Mouse (Mus musculus): Measurements from ENCODE around the gene Ldhd. TPM values are rescaled to one million over a fixed set of nuclear protein-coding genes. Genes with fewer than 3 reads are reported as not detected.

Gene Ldhd
- polyA plus RNA-seq, 1 experiment from 2014 or later = 0.44 TPM

DNA sequence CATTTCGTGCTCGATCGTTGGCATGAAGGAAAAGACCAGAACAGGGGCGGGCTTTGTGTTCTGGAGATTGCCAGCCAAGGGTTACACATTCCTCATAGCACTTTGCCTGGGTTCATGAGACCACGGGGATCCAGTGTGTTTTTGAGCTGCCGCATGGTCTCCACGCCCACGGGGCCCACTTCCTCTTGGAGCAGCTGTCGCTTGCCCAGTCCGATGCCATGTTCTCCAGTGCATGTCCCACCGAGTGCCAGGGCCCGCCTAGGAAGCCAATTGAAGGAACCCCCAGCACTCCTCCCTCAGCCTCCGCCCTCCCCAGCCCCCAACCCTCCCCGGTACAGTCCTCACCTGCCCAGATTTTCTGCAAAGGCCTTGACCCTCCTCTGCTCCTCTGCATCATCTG lies 3.2 kb downstream of the Ldhd start:
- 92% methylated on average over 14 of the region's 14 CpGs for WGBS
- no peak for ATAC-seq (ENCODE audit: insufficient number of reproducible peaks, insufficient read depth, low FRiP score, low TSS enrichment, low read depth)
- Histone ChIP-seq H3K4me2 (no peak overlapping the region), H3K27ac (no peak overlapping the region), H3K4me1 (peaks cover 5% of the 10 kb centered on the region), H3K27me3 (no peaks in the 10 kb centered on the region), H3K9ac (no peak overlapping the region), H3K36me3 (peaks cover 47% of the 10 kb centered on the region), H3K4me3 (no peak overlapping the region), H3K9me3 (no peaks in the 10 kb centered on the region)

DNA sequence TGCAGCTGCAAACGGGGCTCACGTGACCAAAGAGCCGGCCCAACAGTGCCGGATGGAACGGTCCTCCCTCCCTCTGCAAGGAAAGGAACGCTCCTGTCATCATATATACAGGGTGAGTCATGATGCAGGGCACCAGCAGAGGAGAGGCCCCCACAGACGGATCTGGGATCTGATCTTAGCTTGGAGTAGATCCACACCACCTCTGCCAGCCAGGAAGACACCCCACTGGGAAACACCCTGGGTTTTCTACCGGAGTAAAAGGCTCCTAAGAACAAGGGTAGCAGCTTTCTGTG lies 3.7 kb downstream of the Ldhd start:
- Histone ChIP-seq H3K4me2 (no peak overlapping the region), H3K27ac (no peak overlapping the region), H3K9me3 (no peaks in the 10 kb centered on the region), H3K4me1 (peaks cover 5% of the 10 kb centered on the region), H3K36me3 (peaks cover 51% of the 10 kb centered on the region), H3K27me3 (no peaks in the 10 kb centered on the region), H3K9ac (no peak overlapping the region), H3K4me3 (no peak overlapping the region)
- ATAC-seq (ENCODE audit: insufficient number of reproducible peaks, insufficient read depth, low FRiP score, low TSS enrichment, low read depth) = no peak
- WGBS = 81% methylated on average over 8 of the region's 8 CpGs

DNA sequence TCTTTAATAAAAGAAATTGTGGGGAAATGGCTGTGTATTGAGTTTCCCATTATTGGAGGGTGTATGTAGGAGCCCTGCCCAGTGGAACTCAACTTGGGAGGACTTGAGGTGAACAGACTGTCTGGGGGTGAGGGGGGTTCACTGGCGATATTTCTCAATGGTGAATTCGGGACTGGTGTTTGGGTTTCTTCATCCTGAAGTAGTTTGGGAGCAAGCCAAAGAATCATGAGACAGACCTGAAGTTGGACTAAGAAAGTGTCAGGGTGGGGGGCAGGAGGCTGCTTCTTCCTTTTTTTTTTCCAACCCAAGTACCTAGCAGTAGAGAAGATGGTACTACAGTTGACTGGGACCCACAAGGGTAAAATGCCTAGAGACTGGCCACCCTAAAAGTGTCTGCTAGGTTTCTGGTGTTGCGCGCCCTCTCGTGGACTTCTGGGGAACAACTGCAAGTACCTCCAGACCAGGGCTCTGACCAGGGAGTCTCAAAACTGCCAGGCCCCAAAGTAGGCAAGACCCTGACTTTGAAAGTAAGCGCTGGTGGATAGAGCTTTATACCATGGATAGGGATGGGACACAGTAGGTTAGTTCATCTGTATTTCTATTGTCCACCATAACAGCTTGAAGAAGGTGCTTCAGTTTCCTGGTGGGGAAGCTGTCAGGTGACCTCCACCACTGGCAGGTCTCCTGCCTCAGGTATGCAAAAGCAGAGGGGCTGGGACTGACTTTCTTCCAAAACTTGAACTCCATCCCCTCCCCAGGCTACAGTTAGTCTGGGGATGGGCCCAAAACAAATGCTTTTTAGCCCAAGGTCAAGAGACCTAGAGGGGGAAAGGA lies 4.3 kb downstream of the Ldhd start:
- 36% methylated on average over 6 of the region's 6 CpGs for WGBS
- Histone ChIP-seq H3K4me3 (no peak overlapping the region), H3K27ac (no peak overlapping the region), H3K27me3 (no peaks in the 10 kb centered on the region), H3K4me1 (peaks cover 5% of the 10 kb centered on the region), H3K9ac (no peak overlapping the region), H3K9me3 (no peaks in the 10 kb centered on the region), H3K36me3 (peaks cover 57% of the 10 kb centered on the region), H3K4me2 (no peak overlapping the region)
- ATAC-seq (ENCODE audit: insufficient number of reproducible peaks, insufficient read depth, low FRiP score, low TSS enrichment, low read depth) = no peak

DNA sequence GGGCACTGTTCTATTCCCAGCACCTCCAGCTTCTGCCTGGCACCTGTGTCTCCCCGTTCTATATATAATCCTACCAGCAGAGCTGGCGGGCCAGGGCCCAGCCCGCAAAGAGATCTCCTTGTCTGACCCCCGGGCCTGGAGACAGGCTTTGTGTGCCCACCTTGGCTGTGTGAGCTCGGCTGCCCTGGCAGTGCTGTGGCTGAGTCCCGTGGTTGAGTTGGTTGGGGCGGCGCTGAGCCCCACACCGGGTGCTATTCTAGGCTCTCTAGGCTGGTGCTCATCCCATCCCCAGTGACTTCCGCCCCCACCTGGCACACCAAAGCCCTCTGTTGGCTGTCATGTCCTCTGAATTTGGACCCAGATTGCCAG lies 5.3 kb downstream of the Ldhd start:
- Histone ChIP-seq H3K9ac (no peak overlapping the region), H3K9me3 (no peaks in the 10 kb centered on the region), H3K4me3 (no peak overlapping the region), H3K4me2 (no peak overlapping the region), H3K27me3 (no peaks in the 10 kb centered on the region), H3K27ac (no peak overlapping the region), H3K4me1 (peaks cover 2% of the 10 kb centered on the region), H3K36me3 (peaks cover 60% of the 10 kb centered on the region)
- WGBS = 94% methylated on average over 10 of the region's 10 CpGs
- ATAC-seq (ENCODE audit: insufficient number of reproducible peaks, insufficient read depth, low FRiP score, low TSS enrichment, low read depth) = no peak

DNA sequence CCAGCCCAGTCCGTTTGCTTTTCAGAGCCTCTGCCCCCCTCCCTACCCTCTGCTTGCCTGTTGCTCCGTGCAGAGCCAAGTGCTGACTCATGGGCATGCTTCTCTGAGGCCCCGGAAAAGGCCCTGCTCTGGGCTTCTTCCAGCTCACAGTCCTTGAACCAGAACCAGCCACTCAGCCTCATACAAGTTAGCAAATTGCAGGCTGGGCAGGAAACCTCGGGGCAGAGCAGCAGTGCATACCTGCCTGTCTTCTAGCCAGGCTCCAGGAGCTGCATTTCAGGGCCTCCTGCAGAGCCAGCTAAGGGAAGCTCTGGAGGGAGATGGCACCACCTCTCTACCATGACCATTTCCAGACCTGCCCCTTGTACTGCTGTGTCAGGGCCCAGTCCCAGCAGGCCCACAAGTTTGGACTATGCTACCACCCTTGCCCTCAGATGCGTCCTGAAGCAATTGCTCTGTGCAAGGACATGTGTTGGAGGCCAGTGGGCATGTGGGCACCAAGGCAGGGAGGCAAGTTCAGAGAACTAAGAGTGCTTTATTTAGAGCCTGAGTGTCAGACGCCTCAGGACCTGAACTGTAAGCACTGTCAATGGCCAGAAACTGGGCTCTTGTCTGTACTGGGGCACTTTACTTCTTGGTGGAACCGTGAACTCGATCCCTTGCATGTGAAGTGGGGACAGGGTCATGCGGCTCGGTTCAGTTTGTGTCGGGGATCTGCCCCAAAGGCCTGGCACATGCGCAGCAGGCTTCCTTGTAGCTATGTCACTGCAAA lies 5.9 kb downstream of the Ldhd start:
- H3K36me3 ChIP-seq = peaks cover 65% of the 10 kb centered on the region
- WGBS = 79% methylated on average over 12 of the region's 12 CpGs

DNA sequence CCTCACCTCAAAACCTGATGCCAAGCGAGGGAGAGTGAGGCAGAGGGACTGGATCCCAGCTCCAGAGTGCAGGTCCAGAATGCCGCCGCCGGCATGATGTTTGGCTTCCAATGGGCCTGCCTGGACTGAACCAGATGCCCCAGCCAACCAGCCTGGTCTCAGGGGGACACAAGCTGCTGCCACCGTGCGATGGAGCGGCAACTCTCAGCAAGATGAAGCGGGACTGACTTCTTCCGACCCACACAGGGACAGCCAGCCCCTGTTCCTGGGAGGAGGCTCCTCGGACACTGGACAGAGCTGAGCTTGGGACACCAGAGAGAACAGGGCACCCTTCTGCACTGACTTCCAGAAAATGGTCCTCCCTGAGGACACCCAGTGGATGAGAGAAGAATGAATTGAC lies 7.6 kb downstream of the Ldhd start:
- no peak for ATAC-seq (ENCODE audit: insufficient number of reproducible peaks, insufficient read depth, low FRiP score, low TSS enrichment, low read depth)
- peaks cover 61% of the 10 kb centered on the region for H3K36me3 ChIP-seq
- H3K27ac ChIP-seq = no peak overlapping the region
- H3K4me2 ChIP-seq = no peak overlapping the region
- H3K27me3 ChIP-seq = no peaks in the 10 kb centered on the region
- no peak overlapping the region for H3K4me3 ChIP-seq
- no peaks in the 10 kb centered on the region for H3K9me3 ChIP-seq
- WGBS = 89% methylated on average over 10 of the region's 10 CpGs
- 0 out of 2 replicates have a peak, but pooled peaks cover 6% of the 10 kb centered on the region for H3K4me1 ChIP-seq
- no peak overlapping the region for H3K9ac ChIP-seq

More for the DNA sequence above, 5.9 kb downstream of the Ldhd start:
- no peak for ATAC-seq (ENCODE audit: insufficient number of reproducible peaks, insufficient read depth, low FRiP score, low TSS enrichment, low read depth)
- no peak overlapping the region for H3K4me2 ChIP-seq
- H3K27ac ChIP-seq = no peak overlapping the region
- 0 out of 2 replicates have a peak, but pooled peaks cover 1% of the 10 kb centered on the region for H3K4me1 ChIP-seq
- H3K9me3 ChIP-seq = no peaks in the 10 kb centered on the region
- H3K4me3 ChIP-seq = no peak overlapping the region
- H3K9ac ChIP-seq = no peak overlapping the region
- no peaks in the 10 kb centered on the region for H3K27me3 ChIP-seq

DNA sequence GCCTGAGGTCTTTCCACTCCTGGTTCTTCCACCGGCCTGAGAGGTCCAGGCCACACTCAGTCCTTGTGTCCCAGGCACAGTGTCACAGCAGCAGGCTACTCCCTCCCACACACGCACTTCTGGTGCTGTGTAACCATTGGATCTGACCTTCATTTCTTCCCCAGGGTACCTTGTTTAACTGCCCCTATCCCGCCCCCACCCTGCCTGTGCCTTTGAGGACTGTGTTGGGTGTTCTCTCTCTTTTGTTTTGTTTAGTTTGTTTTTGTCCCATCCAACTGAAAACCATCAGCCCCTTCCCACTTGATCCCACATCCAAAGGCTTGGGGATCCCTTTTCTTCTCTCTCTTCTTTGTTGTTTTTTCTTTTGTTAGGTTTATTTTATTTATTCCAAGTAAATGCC lies 8.1 kb downstream of the Ldhd start:
- Histone ChIP-seq H3K4me2 (no peak overlapping the region), H3K4me3 (no peak overlapping the region), H3K27ac (no peak overlapping the region), H3K27me3 (no peaks in the 10 kb centered on the region), H3K9me3 (no peaks in the 10 kb centered on the region), H3K9ac (no peak overlapping the region), H3K4me1 (0 out of 2 replicates have a peak, but pooled peaks cover 6% of the 10 kb centered on the region), H3K36me3 (peaks cover 57% of the 10 kb centered on the region)
- 78% methylated on average over 3 of the region's 3 CpGs for WGBS
- no peak for ATAC-seq (ENCODE audit: insufficient number of reproducible peaks, insufficient read depth, low FRiP score, low TSS enrichment, low read depth)

DNA sequence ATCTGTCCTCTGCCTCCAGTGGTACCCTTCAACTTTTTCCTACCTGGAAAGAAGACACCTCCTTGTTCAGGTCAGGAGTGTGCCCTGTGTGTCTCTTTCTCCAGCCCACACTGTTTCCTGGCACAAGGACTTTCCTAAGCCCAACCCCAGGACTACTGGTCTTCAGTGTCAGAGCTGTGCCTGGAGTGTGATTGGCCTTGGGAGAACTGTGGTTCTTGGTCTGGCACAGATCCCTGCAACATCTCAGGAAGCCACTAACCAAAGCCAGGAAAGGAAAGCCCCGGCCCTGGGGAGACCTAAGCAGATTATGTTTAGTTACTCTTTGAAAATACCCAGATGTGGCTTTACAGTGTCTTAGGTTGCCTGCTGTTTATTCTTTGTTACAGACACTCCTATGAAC lies 10.2 kb downstream of the Ldhd start:
- peaks cover 50% of the 10 kb centered on the region for H3K36me3 ChIP-seq
- 0 out of 2 replicates have a peak, but pooled peaks cover 8% of the 10 kb centered on the region for H3K4me1 ChIP-seq
- no peaks in the 10 kb centered on the region for H3K9me3 ChIP-seq
- H3K27ac ChIP-seq = no peak overlapping the region
- WGBS = 56% methylated on average over 1 of the region's 1 CpGs
- H3K27me3 ChIP-seq = no peaks in the 10 kb centered on the region
- H3K9ac ChIP-seq = no peak overlapping the region
- no peak for ATAC-seq (ENCODE audit: insufficient number of reproducible peaks, insufficient read depth, low FRiP score, low TSS enrichment, low read depth)
- H3K4me3 ChIP-seq = no peak overlapping the region
- H3K4me2 ChIP-seq = no peak overlapping the region

DNA sequence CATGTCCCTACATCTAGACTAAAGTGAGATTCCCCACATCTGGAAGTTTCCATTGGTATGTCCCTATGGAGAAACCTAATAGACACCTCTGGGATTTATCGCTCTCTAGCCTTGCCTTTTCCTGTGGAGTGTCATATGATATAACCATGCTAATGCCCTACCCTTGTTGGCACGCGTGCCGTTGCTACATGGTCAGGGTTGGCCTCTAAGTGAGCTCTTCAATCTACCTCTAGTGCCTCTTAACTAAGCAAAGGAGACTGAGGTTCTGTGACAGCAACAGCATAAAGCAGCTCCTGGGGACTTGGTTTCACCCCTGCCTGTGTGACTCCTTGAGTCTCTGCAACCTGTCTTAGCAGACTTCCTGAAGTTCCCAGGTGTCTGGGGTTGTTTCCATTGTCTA lies 11.9 kb downstream of the Ldhd start:
- no peaks in the 10 kb centered on the region for H3K27me3 ChIP-seq
- H3K4me2 ChIP-seq = no peak overlapping the region
- ATAC-seq (ENCODE audit: insufficient number of reproducible peaks, insufficient read depth, low FRiP score, low TSS enrichment, low read depth) = no peak
- no peaks in the 10 kb centered on the region for H3K9me3 ChIP-seq
- 81% methylated on average over 4 of the region's 4 CpGs for WGBS
- H3K4me3 ChIP-seq = no peak overlapping the region
- peaks cover 46% of the 10 kb centered on the region for H3K36me3 ChIP-seq
- H3K4me1 ChIP-seq = 0 out of 2 replicates have a peak, but pooled peaks cover 8% of the 10 kb centered on the region
- H3K27ac ChIP-seq = no peak overlapping the region
- no peak overlapping the region for H3K9ac ChIP-seq

DNA sequence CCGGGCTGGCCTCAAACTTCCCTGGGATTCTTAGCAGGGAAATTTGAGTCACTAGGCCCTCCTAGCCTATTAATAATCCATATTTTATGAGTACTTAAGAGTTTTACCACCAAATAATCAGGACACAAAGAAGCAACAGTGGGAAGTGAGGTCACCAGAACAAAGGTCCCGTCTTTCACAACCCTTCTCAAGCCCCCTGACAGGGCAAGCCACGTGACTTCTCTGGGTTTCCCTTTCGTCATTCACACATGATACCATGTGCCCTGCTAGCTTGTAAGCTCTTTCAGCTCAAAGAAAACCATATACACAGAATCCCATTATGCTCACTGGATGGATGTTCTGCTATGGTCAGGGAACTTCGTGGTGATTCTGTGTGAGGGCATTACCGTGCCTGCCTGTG lies 12.4 kb downstream of the Ldhd start:
- Histone ChIP-seq H3K36me3 (peaks cover 46% of the 10 kb centered on the region), H3K4me2 (no peak overlapping the region), H3K27me3 (no peaks in the 10 kb centered on the region), H3K9me3 (no peaks in the 10 kb centered on the region), H3K9ac (no peak overlapping the region), H3K4me1 (0 out of 2 replicates have a peak, but pooled peaks cover 8% of the 10 kb centered on the region), H3K4me3 (no peak overlapping the region), H3K27ac (no peak overlapping the region)
- 77% methylated on average over 6 of the region's 6 CpGs for whole genome bisulfite sequencing
- ATAC-seq (ENCODE audit: insufficient number of reproducible peaks, insufficient read depth, low FRiP score, low TSS enrichment, low read depth) = no peak

DNA sequence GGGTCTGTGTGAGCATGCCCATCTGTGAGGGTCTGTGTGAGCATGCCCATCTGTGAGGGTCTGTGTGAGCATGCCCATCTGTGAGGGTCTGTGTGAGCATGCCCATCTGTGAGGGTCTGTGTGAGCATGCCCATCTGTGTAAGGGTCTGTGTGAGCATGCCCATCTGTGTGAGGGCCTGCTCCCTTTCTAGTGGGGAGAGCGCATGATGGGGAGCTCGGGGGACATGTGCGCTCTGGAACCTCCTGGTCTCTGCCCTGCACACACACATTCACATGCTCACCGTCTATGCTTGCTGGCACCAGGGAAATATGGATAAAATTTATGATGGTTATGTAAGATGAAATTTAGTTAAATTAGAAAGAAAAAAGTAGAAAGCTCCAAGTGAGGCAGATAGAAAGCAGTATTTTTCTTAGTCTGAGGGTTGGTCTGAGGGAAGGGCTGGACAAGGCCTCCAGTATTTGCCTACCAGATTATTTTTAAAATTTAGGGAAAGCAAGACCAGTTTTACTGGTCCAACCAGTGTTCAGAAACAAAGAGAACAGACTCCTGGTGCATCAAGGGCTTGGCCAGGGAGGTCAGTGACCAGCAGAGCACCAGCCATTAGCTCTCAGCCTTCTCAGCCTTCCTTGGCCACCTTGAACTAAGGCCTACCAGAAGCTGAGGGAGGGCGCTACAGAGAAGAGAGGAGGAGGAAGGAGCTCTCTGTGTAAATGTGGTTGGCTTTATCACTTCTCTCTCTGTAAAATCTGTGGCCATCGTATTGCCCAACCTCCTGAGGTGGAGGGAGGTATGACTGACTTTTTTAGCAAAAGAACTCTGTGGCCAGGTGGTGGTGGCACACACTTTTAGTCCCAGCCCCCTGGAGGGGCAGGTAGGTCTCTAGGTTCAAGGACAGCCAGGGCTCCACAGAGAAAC lies 15.1 kb downstream of the Ldhd start:
- 81% methylated on average over 6 of the region's 6 CpGs for WGBS
- Histone ChIP-seq H3K9me3 (no peaks in the 10 kb centered on the region), H3K9ac (no peak overlapping the region), H3K4me1 (0 out of 2 replicates have a peak, but pooled peaks cover 8% of the 10 kb centered on the region), H3K4me2 (no peak overlapping the region), H3K36me3 (peaks cover 42% of the 10 kb centered on the region), H3K27me3 (no peaks in the 10 kb centered on the region), H3K4me3 (no peak overlapping the region), H3K27ac (no peak overlapping the region)
- no peak for ATAC-seq (ENCODE audit: insufficient number of reproducible peaks, insufficient read depth, low FRiP score, low TSS enrichment, low read depth)

Measured in embryonic facial prominence, embryonic 13.5 days (tissue).